Mouse (Mus musculus): ENCODE data around the gene Rusc2.

GRCm38 (mm10) chr4:43466872-43467271, 85.1 kb downstream of the Rusc2 start:
- no peak for TF ChIP-seq CTCF (IDR thresholded peaks at IDR 0.05; ENCODE audit: borderline replicate concordance, extremely low read depth, insufficient read depth, insufficient read length)
- no peak for TF ChIP-seq POLR2A (IDR thresholded peaks at IDR 0.05; ENCODE audit: borderline replicate concordance, extremely low read depth, insufficient read depth, insufficient read length, poor library complexity, severe bottlenecking)

Data from brain, embryonic 14.5 days (tissue).